Mouse (Mus musculus) liver, adult (tissue): ENCODE measurements at regions not wholly inside any gene's neighbourhood (a gene's known extent, or its start where the extent isn't known, plus 50 kb on each side); places are given as distances from the start of the nearest gene placed in this dataset.

Source experiments
- GATA4 ChIP-seq: IDR thresholded peaks from 2 replicates; pipeline ENCODE4 v1.6.1; 2014; ENCODE audit warnings: mild to moderate bottlenecking, low read length; ENCODE audit not compliant: insufficient replicate concordance

DNA sequence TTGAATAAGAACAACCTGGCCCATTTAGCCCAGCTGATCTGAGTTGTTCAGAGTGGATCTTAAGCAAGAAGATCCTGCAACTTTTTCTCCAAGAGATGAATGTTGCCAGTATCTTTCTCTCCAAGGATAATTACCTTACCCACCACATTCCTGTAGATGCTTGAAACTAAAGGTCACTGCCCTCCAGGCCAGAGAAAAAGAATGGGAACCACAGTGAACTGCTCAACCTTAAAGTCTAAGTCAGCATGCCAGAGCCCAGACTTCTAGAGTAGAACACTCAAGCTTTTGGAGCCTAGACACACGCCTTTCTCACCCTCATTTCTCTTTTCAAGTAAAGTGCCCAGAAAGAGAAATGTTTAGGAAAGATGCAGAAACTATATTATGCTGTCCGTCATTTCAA, 166.5 kb upstream of the Tsc22d2 start:
- no peak for TF ChIP-seq GATA4

DNA sequence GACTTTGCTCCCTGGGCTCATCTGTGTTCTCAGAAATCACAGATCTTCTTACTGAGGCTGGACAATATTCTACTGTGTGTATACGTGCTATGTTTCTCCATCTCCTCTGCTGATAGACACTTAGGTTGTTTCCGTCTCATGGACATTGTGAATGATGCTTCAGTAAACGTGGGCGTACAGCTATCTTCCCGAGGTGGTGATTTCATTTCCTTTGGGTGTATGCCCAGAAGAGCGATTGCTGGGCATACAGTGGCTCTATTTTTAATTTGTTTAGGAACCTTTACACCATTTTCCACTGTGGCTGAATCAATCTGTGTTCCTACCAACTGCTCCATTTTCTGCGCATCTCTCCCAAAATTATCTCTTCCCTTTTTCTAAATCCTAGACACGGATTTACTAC, 160.6 kb upstream of the Tsc22d2 start:
- TF ChIP-seq GATA4, result no peak

DNA sequence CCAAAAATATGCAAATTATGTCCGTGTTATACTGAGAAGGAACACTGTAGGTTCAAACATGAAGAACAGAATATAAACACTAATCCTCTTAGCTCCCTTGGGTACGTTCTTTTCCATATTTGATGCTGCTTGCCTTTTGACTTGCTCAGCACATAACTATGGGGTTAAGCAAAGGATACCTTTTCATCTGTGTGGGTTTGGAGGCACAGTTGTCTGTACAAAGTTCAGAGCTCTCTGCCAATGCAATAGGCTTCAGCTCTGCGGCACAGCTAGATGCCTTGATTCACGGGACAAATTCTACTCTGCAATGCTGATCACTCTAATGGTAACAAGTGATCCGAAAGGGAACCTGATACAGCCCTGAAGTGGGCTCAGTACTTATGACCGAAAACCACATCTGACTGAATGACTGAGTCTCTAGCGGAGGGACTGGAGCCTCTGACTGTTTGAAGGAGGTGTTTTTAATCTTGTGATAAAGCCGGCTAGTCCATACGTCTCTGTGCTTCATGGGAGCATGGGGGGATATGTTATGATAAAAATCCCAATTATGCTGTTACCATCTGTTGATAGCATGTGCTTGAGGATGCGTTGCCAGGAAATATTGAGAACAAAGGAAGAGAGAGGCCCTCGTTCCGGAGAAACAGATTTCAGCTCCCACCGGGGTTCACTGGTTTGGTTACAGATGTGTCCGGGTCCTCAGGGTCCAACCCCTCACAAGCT, 146.7 kb upstream of the Tsc22d2 start:
- TF ChIP-seq GATA4, result no peak

DNA sequence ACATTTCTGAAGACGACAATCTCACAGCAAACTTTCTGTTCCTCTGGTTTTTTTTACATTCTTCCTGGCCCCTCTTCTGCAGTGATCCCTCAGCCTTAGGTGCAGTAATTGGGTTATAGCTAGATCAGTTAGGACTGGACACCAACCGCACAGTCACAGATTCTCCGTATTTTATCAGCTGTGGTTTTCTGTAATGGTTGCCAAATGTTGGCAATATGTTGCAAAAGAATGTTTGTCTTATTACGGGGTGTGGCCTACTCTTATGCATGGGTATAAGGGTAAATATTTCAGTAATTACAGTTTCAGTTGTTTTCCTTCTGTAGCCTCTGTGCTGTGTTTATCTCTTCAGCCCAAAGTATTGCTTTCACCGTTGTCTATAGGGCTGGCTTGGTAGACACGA, 133.2 kb upstream of the Tsc22d2 start:
- no peak for TF ChIP-seq GATA4

DNA sequence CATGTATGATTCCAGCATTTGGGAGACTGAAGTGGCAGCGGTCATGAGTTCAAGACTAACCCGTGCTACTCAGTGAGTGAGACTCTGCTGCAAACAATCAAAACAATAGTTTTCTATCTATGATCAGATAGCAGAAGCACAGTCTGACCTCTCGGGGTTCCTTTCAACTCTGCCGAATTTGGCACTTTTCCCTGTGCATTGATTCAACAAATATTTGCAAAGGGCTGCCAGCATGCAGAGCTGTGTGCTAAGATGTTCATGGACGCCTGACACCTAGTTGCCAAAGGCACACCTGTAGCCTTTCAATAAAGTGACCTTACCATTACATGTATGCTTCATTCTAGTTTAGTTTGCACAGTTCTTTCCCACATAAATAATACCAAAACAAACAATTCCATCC, 118.7 kb upstream of the Tsc22d2 start:
- peak; percentile 97 for TF ChIP-seq GATA4

DNA sequence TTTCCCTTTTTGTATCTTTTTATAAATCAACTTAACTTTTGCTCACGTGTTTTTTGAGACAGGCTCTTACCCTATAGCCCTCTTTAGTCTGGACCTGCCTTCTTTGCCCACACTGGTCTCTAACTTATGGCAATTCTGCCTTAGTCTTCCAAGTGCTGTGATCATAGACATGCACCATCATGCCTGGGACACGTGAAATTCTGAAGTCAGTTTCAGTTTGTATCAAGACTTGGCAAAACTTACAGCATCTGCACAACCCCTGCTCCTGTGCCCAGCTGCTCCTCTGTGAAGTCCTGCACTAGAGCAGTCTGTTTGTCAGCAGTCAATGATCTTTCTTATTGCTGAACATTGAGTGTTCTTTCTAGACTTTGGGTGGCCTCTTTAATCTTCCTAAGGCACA, 114.3 kb upstream of the Tsc22d2 start:
- no peak for TF ChIP-seq GATA4

DNA sequence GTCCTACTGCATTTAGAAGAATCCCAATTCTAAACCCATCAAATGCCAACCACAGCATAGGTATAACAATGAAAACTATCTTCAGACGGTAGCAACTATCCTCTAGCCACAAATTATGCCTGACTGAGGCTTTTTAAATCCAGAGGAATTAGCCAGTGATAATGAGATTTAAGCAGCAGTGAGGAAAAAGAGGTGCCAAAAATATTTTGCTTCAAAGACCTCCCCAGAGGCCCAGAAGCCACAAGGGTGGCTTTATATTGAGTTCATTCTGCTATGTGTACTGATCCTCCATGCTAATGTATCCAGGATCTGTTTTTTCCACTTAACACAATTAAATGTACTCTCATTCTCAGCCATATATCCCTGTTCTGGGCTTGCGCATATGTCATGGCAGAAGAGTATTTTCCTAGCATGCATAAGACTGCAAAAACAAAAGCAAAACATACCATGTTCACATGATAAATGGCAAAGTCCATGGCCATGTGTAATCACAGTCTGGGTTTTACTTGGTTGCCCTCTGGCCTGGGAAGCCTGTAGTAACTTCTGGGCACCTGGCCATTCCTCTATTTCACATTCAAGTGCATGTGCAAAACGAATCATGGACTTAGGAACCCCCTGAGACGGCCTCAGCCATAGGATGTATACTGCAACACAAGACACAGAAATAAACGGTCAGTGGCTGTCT, 113.6 kb upstream of the Tsc22d2 start:
- TF ChIP-seq GATA4, result peak; percentile 47; the same call in 1 of the 2 replicates

DNA sequence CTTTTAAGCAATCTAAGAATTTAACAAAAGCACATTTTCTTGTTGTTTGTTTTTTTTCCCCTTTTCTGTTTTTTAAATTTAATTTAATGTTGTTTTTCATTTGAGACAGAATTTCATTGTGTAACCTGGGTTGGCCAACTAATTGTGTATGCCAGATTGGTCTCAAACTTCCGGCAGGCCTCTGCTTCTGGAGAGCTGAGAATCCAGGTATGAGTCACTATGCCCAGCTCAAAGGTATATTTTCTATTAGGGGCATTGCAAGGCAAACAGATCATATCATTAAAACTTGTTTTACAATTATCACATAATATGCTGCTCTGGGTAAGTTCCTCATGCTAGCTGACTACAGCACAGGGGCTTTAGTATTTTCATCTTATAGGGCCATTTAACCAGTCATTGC, 112.2 kb upstream of the Tsc22d2 start:
- TF ChIP-seq GATA4, result no peak

DNA sequence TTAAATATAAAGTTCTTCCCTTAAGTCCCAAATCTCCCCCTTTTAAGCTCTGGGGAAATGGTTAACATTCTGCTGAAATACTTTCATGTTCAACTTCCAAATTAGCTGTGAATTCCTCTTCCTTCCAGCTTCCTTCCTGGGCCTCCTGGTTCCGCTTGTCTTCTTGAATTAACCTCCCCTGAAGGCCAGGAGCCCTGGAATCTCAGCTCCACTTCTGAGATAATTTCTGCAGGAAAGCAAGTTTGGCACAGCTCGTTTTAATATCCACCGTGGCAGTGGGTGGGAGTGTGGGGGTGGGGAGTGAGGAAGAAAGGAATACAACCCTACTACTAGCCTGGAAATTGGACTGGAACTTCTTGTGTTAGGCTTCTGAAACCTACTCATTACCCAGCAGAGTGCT, 110.8 kb upstream of the Tsc22d2 start:
- TF ChIP-seq GATA4, result no peak

DNA sequence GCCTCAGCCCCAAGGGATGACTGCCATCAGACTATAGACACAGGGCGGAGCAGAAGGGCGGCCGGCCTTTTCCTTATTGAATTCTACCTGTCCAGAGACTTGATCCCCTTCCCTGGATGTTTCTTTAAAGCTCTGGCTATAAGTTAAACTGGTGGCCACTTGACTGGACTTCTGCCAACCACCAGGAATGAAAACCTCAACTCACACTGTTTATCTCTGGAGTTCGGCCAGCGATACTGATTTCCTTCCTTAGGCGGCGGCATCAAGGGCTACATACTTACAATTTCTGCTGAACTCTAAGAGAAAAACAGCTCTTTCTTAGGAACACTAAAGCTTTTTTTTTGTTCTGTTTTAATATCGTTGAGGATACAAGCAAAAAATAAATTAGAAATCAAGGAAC, 104.9 kb upstream of the Tsc22d2 start:
- TF ChIP-seq GATA4, result no peak

DNA sequence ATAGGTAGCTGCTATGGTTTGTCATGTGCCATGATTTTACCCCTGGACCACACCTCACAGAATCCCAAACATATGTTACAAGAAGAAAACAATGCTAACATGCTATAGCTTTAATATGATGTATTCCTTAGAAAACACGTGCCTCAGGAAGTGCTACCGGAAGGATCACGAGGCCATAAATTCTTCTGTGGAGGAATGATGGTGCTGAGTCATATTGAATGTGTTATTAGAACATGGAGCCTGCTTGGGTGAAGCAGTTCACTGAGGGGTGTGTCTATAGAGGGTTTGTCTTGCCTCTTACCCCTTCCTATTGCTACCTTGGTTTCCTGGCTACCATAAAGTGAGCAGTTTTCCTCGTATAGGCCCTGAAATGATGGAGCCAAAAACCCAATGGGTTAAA, 104.1 kb upstream of the Tsc22d2 start:
- no peak for TF ChIP-seq GATA4

DNA sequence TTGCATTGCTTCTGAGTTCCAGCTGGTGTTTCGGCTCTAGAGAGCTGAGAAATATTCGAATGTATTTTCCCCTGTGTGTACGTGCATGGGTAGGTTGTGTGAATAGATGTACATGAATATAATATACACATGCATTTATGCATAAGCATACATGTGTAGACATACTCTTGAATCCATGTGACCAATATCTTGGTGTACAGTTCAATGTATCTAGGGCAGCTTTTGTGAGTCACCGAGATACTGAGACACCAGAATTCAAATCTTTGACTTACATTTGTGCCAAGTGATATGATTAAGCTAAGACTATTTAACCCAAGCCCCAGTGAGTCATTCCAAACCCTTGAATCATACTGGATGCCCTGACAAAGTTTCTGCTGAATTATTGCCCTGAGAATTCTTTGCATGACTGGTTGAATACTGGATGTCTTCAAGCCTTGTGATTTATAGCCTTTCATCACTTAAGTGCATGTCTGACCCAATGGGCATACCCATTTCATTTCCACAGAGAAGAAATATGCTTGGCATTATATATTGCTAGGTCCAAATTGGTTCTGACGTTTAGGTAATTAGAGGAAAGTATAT, 103.3 kb upstream of the Tsc22d2 start:
- TF ChIP-seq GATA4, result no peak

DNA sequence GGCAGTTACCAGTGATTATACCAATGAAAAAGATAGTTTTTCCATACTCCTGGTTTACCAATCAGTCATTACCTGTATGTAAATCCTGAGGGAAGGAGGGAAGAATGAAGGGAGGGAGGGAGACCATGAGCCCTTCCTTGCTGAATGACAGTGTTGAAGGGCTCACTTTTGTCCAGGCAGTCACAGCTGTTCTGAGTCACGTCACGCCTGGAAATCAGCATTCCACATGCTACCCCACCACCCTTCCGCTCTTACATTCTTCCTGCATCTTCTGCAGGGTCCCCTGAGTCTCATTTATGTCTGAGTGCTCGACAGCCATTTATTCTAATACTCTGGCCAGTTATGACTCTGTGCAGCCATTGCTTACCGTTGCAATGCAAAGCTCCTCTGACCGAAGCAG, 101.9 kb upstream of the Tsc22d2 start:
- TF ChIP-seq GATA4, result no peak

DNA sequence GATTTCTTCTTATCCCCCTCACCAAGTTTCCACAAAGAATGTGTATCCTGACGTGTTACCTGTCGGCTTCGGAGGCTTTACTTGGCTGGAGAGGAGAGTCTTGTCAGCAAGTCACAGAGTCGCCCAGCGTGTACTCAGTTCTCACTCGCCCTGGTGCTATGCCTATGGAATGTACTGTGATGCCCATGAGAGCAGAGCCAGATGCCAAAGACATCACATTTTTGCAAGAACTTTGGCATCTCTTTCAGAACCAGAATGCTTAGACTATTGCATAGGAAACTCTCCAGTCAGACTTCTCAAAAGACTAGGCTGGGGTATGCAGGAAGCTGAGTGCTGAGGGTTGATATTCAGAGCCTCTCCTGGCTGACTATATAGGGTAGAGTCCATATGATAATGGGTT, 99.3 kb upstream of the Tsc22d2 start:
- no peak for TF ChIP-seq GATA4

DNA sequence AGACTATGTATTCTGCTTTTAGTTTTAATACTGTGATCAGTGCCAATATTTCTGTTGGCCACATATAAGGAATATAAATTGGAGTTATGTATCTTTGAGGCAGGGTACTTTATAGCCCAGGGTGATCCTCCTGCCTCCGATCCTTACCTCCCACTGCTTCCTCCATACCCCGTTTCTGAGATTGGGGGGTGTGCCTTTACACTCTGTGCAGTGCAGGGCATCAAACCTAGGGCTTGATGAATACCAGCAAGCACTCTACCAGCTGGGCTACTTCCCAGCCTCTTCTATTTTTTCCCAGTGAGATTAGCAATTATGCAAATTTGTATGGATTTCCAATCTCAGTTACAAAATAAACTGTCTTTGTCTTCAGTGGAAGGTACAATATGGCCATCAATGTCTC, 97.3 kb upstream of the Tsc22d2 start:
- no peak for TF ChIP-seq GATA4

DNA sequence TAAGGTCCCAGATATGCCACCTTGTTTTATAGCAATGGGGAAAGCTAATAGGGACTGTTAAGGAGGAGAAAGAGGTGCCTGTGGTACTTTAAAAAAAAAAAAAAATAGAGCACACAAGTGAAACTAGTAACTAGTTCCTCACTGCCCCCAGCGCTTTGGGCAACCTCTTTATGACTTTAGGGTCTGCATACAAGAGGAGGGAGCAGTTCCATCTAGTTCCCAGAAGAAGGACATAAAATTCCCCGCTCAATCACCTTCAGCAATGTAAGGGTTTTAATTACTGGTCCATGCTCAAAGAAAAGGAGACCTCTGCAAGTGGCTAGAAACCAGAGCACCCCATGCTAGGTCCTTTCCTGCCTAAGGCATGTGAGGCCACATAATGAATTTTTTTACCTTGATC, 95.8 kb upstream of the Tsc22d2 start:
- no peak for TF ChIP-seq GATA4

DNA sequence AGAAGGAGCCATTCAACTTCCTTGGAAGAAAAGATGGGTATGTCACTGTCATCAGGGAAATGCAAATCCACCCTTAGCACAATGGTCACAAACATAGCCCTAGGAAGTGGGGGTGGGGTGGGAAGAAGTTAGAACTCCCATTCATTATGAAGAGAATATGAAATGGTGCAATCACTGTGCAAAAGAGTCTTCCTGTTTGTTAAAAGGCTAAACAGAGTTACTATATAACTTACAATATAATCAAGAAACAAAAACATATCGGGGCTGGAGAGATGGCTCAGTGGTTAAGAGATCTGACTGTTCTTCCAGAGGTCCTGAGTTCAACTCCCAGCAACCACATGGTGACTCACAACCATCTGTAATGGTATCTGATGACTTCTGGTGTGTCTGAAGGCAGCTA, 95.1 kb upstream of the Tsc22d2 start:
- TF ChIP-seq GATA4, result no peak

DNA sequence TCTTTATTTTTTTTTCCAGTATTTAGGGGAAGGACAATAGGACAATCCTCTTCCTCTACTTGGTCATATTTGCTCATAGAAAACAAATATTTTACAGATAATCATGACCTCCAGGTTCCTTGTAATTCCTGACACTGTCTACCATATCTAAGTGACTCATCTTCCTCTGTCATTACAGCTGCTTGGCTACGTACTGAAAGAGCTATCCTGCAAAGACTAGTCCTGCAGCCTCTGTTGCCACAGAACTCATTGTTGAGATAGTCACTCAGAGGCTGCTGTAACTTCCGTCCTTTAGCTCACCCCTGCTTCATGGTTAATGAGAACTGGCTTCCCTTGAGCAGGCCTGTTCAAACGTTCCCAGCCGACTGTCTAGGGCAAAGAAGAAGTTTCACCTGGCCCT, 93.7 kb upstream of the Tsc22d2 start:
- no peak for TF ChIP-seq GATA4
